Mouse (Mus musculus): ENCODE data around the gene Fez2. TPM values are rescaled to one million over a fixed set of nuclear protein-coding genes. Genes with fewer than 3 reads are reported as not detected.

The Fez2 gene
- polyA plus RNA-seq, 1 experiment from 2014 or later, result 48.7 TPM

- no peaks in the 10 kb centered on the region for H3K9me3 ChIP-seq
- H3K27ac ChIP-seq, result peak overlapping the region; percentile 71
- 59% methylated on average over 8 of the region's 8 CpGs for WGBS
- peaks cover 6% of the 10 kb centered on the region for H3K36me3 ChIP-seq
- ATAC-seq (ENCODE audit: low FRiP score), result peak; percentile 37; the same call in 1 of the 2 replicates
- H3K27me3 ChIP-seq, result no peaks in the 10 kb centered on the region
- H3K9ac ChIP-seq, result no peak overlapping the region
- no peak overlapping the region for H3K4me2 ChIP-seq
- H3K4me3 ChIP-seq, result no peak overlapping the region
- peaks cover 49% of the 10 kb centered on the region for H3K4me1 ChIP-seq (replicated peaks)
Observed at GRCm38 (mm10) chr17:78355611-78356010, 62.3 kb downstream of the Fez2 start.

- Histone ChIP-seq H3K27ac (peak overlapping the region; percentile 71), H3K9ac (no peak overlapping the region), H3K4me2 (no peak overlapping the region), H3K4me3 (no peak overlapping the region), H3K9me3 (no peaks in the 10 kb centered on the region), H3K36me3 (peaks cover 7% of the 10 kb centered on the region), H3K27me3 (no peaks in the 10 kb centered on the region), H3K4me1 (replicated peaks) (peaks cover 53% of the 10 kb centered on the region)
- peak; percentile 29; the same call in 1 of the 2 replicates for ATAC-seq (ENCODE audit: low FRiP score)
- WGBS, result 54% methylated on average over 12 of the region's 12 CpGs
Observed at GRCm38 (mm10) chr17:78354871-78355270, 63.1 kb downstream of the Fez2 start.

DNA sequence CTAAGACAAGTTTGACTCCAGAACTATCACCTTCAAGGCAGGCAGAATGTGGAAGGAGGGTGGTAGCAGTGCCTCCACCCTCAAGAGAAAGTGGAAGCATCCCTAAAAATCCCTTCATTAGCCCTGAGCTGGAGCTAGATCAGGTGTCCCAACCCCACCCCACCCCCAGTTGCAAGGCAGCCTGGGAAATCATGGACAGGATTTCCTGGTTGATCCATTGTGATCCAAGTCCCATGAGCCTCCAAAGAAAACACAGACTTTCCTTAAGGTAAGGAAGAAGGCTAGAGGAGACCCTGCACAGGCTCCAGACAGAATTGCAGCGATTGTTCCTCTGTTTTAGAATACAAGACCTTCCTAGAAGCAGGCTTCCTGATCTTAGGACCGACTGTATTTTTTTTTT is 63.5 kb downstream of the Fez2 start:
- H3K36me3 ChIP-seq, result peaks cover 7% of the 10 kb centered on the region
- no peak overlapping the region for H3K9ac ChIP-seq
- no peak overlapping the region for H3K4me3 ChIP-seq
- peaks cover 56% of the 10 kb centered on the region for H3K4me1 ChIP-seq (replicated peaks)
- H3K4me2 ChIP-seq, result no peak overlapping the region
- H3K9me3 ChIP-seq, result no peaks in the 10 kb centered on the region
- no peak for ATAC-seq (ENCODE audit: low FRiP score)
- no peaks in the 10 kb centered on the region for H3K27me3 ChIP-seq
- 89% methylated on average over 2 of the region's 2 CpGs for WGBS
- H3K27ac ChIP-seq, result peak overlapping the region; percentile 70

GRCm38 (mm10) chr17:78352500-78352855 is 65.5 kb downstream of the Fez2 start:
- H3K4me2 ChIP-seq, result no peak overlapping the region
- ATAC-seq (ENCODE audit: low FRiP score), result no peak
- H3K36me3 ChIP-seq, result peaks cover 13% of the 10 kb centered on the region
- 86% methylated on average over 3 of the region's 3 CpGs for WGBS
- H3K9me3 ChIP-seq, result no peaks in the 10 kb centered on the region
- H3K9ac ChIP-seq, result no peak overlapping the region
- no peaks in the 10 kb centered on the region for H3K27me3 ChIP-seq
- peaks cover 46% of the 10 kb centered on the region for H3K4me1 ChIP-seq (replicated peaks)
- no peak overlapping the region for H3K4me3 ChIP-seq
- no peak overlapping the region for H3K27ac ChIP-seq

GRCm38 (mm10) chr17:78351676-78352499 is 66.1 kb downstream of the Fez2 start:
- H3K4me1 ChIP-seq (replicated peaks), result peaks cover 40% of the 10 kb centered on the region
- H3K4me2 ChIP-seq, result no peak overlapping the region
- no peak overlapping the region for H3K4me3 ChIP-seq
- ATAC-seq (ENCODE audit: low FRiP score), result no peak
- no peak overlapping the region for H3K9ac ChIP-seq
- no peaks in the 10 kb centered on the region for H3K27me3 ChIP-seq
- no peak overlapping the region for H3K27ac ChIP-seq
- no peaks in the 10 kb centered on the region for H3K9me3 ChIP-seq
- H3K36me3 ChIP-seq, result peaks cover 17% of the 10 kb centered on the region
- WGBS, result 85% methylated on average over 12 of the region's 12 CpGs

- H3K4me2 ChIP-seq, result no peak overlapping the region
- no peak overlapping the region for H3K4me3 ChIP-seq
- no peak overlapping the region for H3K9ac ChIP-seq
- peaks cover 19% of the 10 kb centered on the region for H3K36me3 ChIP-seq
- WGBS, result 94% methylated on average over 17 of the region's 17 CpGs
- H3K9me3 ChIP-seq, result no peaks in the 10 kb centered on the region
- H3K27me3 ChIP-seq, result no peaks in the 10 kb centered on the region
- H3K4me1 ChIP-seq (replicated peaks), result peaks cover 7% of the 10 kb centered on the region; the same call in 1 of the 2 replicates
- H3K27ac ChIP-seq, result no peak overlapping the region
- ATAC-seq (ENCODE audit: low FRiP score), result no peak
Observed at GRCm38 (mm10) chr17:78347111-78347801, 70.7 kb downstream of the Fez2 start.

- Histone ChIP-seq H3K36me3 (peaks cover 15% of the 10 kb centered on the region), H3K27ac (no peak overlapping the region), H3K27me3 (no peaks in the 10 kb centered on the region), H3K4me1 (replicated peaks) (no peaks in the 10 kb centered on the region), H3K4me3 (no peak overlapping the region), H3K9ac (no peak overlapping the region), H3K9me3 (no peaks in the 10 kb centered on the region), H3K4me2 (no peak overlapping the region)
- 92% methylated on average over 3 of the region's 3 CpGs for WGBS
- no peak for ATAC-seq (ENCODE audit: low FRiP score)
Observed at GRCm38 (mm10) chr17:78343688-78344087, 74.3 kb downstream of the Fez2 start.

GRCm38 (mm10) chr17:78335250-78335649 is 82.7 kb downstream of the Fez2 start:
- 84% methylated on average over 8 of the region's 8 CpGs for WGBS
- Histone ChIP-seq H3K9ac (no peak overlapping the region), H3K27me3 (no peaks in the 10 kb centered on the region), H3K4me2 (no peak overlapping the region), H3K27ac (no peak overlapping the region), H3K4me1 (replicated peaks) (no peaks in the 10 kb centered on the region), H3K36me3 (peaks cover 11% of the 10 kb centered on the region), H3K4me3 (no peak overlapping the region), H3K9me3 (no peaks in the 10 kb centered on the region)
- ATAC-seq (ENCODE audit: low FRiP score), result no peak

DNA sequence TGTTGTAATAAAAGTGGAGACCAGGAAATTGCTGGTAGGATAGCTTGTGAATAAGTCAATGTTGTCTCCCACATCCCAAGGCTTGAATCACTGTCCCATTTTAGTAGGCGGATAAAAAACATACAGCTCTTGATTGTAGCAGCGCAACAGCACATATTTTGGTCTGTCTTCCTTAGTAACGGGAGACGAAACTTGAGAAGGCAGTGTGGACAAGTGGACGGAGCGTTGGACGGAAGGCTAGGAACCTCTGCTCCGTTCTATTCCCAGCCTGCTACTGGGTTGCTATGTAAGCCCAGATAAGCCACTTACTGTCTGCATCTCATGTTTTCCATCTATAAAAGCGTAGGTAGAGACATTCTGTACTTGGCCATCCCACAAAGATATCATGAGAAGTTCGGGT is 84.7 kb downstream of the Fez2 start:
- H3K4me2 ChIP-seq, result no peak overlapping the region
- WGBS, result 92% methylated on average over 10 of the region's 10 CpGs
- peaks cover 2% of the 10 kb centered on the region; the same call in 1 of the 2 replicates for H3K4me1 ChIP-seq (replicated peaks)
- H3K27me3 ChIP-seq, result no peaks in the 10 kb centered on the region
- no peaks in the 10 kb centered on the region for H3K9me3 ChIP-seq
- H3K36me3 ChIP-seq, result peaks cover 11% of the 10 kb centered on the region
- H3K4me3 ChIP-seq, result no peak overlapping the region
- no peak overlapping the region for H3K27ac ChIP-seq
- no peak overlapping the region for H3K9ac ChIP-seq
- no peak for ATAC-seq (ENCODE audit: low FRiP score)

DNA sequence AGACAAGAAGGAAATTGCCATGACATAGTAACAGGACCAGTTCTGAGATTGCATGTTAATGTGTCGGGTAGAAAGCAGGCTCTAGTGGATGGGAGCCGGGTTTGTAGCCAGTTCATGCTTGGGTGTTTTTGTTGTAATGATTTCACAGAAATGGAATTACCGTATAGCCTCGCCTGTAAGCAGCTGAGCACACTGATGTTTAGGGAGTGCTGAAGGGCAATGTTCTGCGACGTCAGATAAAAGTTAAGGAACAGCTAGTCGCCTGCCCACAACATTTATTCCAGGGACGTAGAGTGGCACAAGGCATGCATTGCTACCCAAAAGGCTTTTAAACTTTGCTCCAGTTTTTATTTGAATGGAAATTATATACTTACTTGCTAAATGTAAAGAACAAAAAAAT is 86.5 kb downstream of the Fez2 start:
- Histone ChIP-seq H3K4me3 (no peak overlapping the region), H3K27me3 (no peaks in the 10 kb centered on the region), H3K9ac (no peak overlapping the region), H3K27ac (no peak overlapping the region), H3K4me2 (no peak overlapping the region), H3K36me3 (0 out of 2 replicates have a peak, but pooled peaks cover 5% of the 10 kb centered on the region), H3K4me1 (replicated peaks) (peaks cover 4% of the 10 kb centered on the region; the same call in 1 of the 2 replicates), H3K9me3 (no peaks in the 10 kb centered on the region)
- WGBS, result 80% methylated on average over 8 of the region's 8 CpGs
- no peak for ATAC-seq (ENCODE audit: low FRiP score)

DNA sequence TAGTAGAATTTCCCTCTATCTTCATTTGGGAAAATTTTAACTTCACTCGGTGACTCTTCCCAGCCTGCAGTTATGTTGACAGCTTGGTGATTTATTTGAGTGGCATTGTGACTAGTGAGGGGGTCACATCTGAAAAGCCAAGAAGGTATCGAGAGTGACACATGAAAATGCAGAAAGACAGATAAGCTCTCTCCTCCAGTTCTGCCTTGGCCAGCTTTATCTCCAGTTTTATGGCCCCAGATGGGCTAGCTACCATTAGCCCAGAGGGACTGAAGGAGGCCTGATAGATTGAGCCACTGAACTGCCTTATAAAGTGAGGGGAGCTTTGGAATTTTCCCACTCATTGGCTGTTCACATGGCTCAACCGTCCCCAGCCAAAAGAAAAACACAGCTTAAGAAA is 89.7 kb downstream of the Fez2 start:
- Histone ChIP-seq H3K9me3 (no peaks in the 10 kb centered on the region), H3K4me3 (no peak overlapping the region), H3K27me3 (no peaks in the 10 kb centered on the region), H3K4me1 (replicated peaks) (peaks cover 6% of the 10 kb centered on the region; the same call in 1 of the 2 replicates), H3K27ac (no peak overlapping the region), H3K4me2 (no peak overlapping the region), H3K9ac (no peak overlapping the region), H3K36me3 (no peaks in the 10 kb centered on the region)
- 38% methylated on average over 3 of the region's 3 CpGs for WGBS
- ATAC-seq (ENCODE audit: low FRiP score), result no peak

GRCm38 (mm10) chr17:78327187-78327586 is 90.8 kb downstream of the Fez2 start:
- Histone ChIP-seq H3K9ac (no peak overlapping the region), H3K9me3 (no peaks in the 10 kb centered on the region), H3K4me3 (no peak overlapping the region), H3K36me3 (no peaks in the 10 kb centered on the region), H3K27me3 (no peaks in the 10 kb centered on the region), H3K27ac (no peak overlapping the region), H3K4me2 (no peak overlapping the region), H3K4me1 (replicated peaks) (peaks cover 6% of the 10 kb centered on the region; the same call in 1 of the 2 replicates)
- ATAC-seq (ENCODE audit: low FRiP score), result no peak
- 81% methylated on average over 4 of the region's 4 CpGs for WGBS
